Mouse (Mus musculus): ENCODE data around the gene Elmod3. TPM values are rescaled to one million over a fixed set of nuclear protein-coding genes. Genes with fewer than 3 reads are reported as not detected.
"Not testable (repeated sequence)": the region's sequence is repeated elsewhere in the genome, so short reads cannot be mapped to it uniquely, and the experiment has no call there.

Elmod3 gene
- polyA plus RNA-seq, 1 experiment from 2014 or later = 12.3 TPM

GRCm38 (mm10) chr6:72547121-72547520, 51.1 kb downstream of the Elmod3 start:
- 94% methylated on average over 2 of the region's 2 CpGs for WGBS
- no peaks in the 10 kb centered on the region for H3K9me3 ChIP-seq (replicated peaks)

DNA sequence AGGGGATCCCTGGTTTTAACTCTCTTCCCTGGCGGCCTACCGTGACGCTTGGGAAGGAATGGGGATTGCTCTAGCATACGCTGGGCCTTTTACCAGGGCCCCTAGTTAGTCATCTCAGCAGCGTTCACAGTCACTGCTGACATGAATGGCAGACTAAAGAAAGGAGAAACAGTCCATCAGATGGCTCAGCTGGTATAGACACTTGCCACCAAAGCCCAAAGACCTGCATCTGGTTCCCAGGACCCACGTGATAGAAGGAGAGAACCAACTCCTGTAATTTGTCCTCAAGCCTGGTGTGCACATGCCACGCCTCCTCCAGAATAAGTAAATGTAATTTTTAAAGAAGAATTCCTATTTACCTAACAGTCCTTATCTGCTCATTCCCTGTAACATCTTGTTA, 52.8 kb downstream of the Elmod3 start:
- H3K9me3 ChIP-seq (replicated peaks) = no peaks in the 10 kb centered on the region
- H3K27me3 ChIP-seq = no peaks in the 10 kb centered on the region
- H3K9ac ChIP-seq = no peak overlapping the region
- H3K36me3 ChIP-seq = no peaks in the 10 kb centered on the region
- ATAC-seq (replicated peaks; ENCODE audit: insufficient number of reproducible peaks, insufficient read depth, low FRiP score, low read depth) = no peak
- H3K4me2 ChIP-seq = no peak overlapping the region
- peaks cover 18% of the 10 kb centered on the region for H3K4me1 ChIP-seq (replicated peaks)
- H3K4me3 ChIP-seq = no peak overlapping the region
- no peak overlapping the region for H3K27ac ChIP-seq
- WGBS = 66% methylated on average over 7 of the region's 7 CpGs

More at GRCm38 (mm10) chr6:72547121-72547520, 51.1 kb downstream of the Elmod3 start:
- no peak overlapping the region for H3K9ac ChIP-seq
- no peaks in the 10 kb centered on the region for H3K36me3 ChIP-seq
- ATAC-seq (replicated peaks; ENCODE audit: insufficient number of reproducible peaks, insufficient read depth, low FRiP score, low read depth) = no peak
- H3K27me3 ChIP-seq = no peaks in the 10 kb centered on the region
- H3K4me2 ChIP-seq = no peak overlapping the region
- H3K4me3 ChIP-seq = no peak overlapping the region
- H3K27ac ChIP-seq = no peak overlapping the region
- H3K4me1 ChIP-seq (replicated peaks) = peaks cover 22% of the 10 kb centered on the region

GRCm38 (mm10) chr6:72544283-72544987, 53.8 kb downstream of the Elmod3 start, which contains the start of gene Capg:
Gene Capg (plus strand): TSS chr6:72544391.
- no peaks in the 10 kb centered on the region for H3K27me3 ChIP-seq
- peak within 1 kb of the TSS; percentile 67 for H3K4me2 ChIP-seq
- peak within 1 kb of the TSS; percentile 52 for H3K9ac ChIP-seq
- H3K9me3 ChIP-seq (replicated peaks) = no peaks in the 10 kb centered on the region
- ATAC-seq (replicated peaks; ENCODE audit: insufficient number of reproducible peaks, insufficient read depth, low FRiP score, low read depth) = peak; percentile 57; the same call in 1 of the 2 replicates
- WGBS = 6% methylated on average over 23 of the region's 23 CpGs
- no peaks in the 10 kb centered on the region for H3K36me3 ChIP-seq
- H3K4me3 ChIP-seq = peak within 1 kb of the TSS; percentile 50
- H3K4me1 ChIP-seq (replicated peaks) = peaks cover 16% of the 10 kb centered on the region
- H3K27ac ChIP-seq = peak within 1 kb of the TSS; percentile 56

DNA sequence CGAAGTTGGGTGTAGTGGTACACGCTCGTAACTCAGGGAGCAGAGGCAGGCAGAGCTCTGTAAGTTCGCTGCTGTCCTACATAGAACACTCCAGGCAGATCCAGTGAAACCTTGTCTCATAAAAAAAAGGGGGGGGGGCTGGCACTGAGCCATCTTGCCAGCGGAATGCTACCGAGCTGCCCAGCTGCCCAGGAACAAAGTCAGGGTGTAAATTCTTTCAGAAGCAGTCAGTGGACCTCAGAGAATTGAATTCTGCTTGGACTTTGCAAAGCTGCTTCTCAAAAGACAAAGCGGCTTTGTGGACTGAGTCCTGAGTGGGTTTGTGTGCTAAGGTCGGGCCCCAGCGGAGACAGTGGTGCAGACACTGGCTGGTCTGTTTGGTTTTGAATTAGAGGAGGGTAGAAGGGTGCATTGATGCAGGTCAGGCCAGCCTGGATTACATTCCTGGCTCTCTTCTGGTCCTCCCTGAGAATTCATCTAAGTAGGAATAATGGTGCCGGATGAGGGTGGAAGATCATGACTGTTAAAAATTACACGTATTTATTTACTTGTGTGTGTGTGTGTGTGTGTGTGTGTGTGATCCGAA, 54.9 kb downstream of the Elmod3 start:
- H3K4me3 ChIP-seq = no peak overlapping the region
- no peaks in the 10 kb centered on the region for H3K27me3 ChIP-seq
- H3K27ac ChIP-seq = no peak overlapping the region
- H3K9me3 ChIP-seq (replicated peaks) = no peaks in the 10 kb centered on the region
- H3K9ac ChIP-seq = no peak overlapping the region
- peaks cover 20% of the 10 kb centered on the region for H3K4me1 ChIP-seq (replicated peaks)
- no peak for ATAC-seq (replicated peaks; ENCODE audit: insufficient number of reproducible peaks, insufficient read depth, low FRiP score, low read depth)
- no peaks in the 10 kb centered on the region for H3K36me3 ChIP-seq
- WGBS = 74% methylated on average over 12 of the region's 12 CpGs
- H3K4me2 ChIP-seq = no peak overlapping the region

GRCm38 (mm10) chr6:72538562-72539031, 59.6 kb downstream of the Elmod3 start:
- Histone ChIP-seq H3K27me3 (no peaks in the 10 kb centered on the region), H3K9ac (peak overlapping the region; percentile 62), H3K4me1 (replicated peaks) (peaks cover 18% of the 10 kb centered on the region), H3K36me3 (no peaks in the 10 kb centered on the region), H3K27ac (0 out of 2 replicates have a peak overlapping the region, but pooled peaks have one; percentile 28), H3K9me3 (replicated peaks) (no peaks in the 10 kb centered on the region), H3K4me2 (peak overlapping the region; percentile 72), H3K4me3 (peak overlapping the region; percentile 61)
- 2% methylated on average over 16 of the region's 16 CpGs for WGBS
- ATAC-seq (replicated peaks; ENCODE audit: insufficient number of reproducible peaks, insufficient read depth, low FRiP score, low read depth) = peak; percentile 94

DNA sequence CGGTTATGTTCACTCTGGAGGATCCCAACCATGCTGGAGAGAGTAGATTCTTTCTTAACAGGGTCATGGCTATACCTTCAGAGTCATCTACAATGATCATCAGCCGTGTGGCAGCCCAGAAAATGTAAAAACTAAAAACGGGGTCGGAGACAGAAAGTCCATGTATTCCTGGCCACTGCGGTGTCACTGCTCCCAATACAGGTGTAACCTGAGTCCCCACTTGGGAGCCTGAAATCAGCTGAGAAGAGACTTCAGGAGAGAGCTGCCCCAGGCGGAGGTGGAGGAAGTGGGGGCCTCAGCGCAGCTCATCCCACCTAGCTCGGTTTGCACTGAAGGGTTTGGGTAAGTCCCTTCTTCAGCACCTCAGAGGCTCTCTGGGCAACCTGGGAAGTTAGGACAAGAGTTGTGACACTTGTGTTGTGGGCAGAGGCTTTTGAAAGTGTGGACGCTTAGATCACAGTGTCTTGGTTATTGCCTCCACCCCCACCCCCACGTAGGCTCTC, 60.2 kb downstream of the Elmod3 start:
- no peak for ATAC-seq (replicated peaks; ENCODE audit: insufficient number of reproducible peaks, insufficient read depth, low FRiP score, low read depth)
- H3K27ac ChIP-seq = 0 out of 2 replicates have a peak overlapping the region, but pooled peaks have one; percentile 28
- H3K36me3 ChIP-seq = no peaks in the 10 kb centered on the region
- no peaks in the 10 kb centered on the region for H3K27me3 ChIP-seq
- WGBS = 49% methylated on average over 10 of the region's 10 CpGs
- peaks cover 13% of the 10 kb centered on the region for H3K4me1 ChIP-seq (replicated peaks)
- H3K4me2 ChIP-seq = peak overlapping the region; percentile 72
- peak overlapping the region; percentile 62 for H3K9ac ChIP-seq
- no peaks in the 10 kb centered on the region for H3K9me3 ChIP-seq (replicated peaks)
- H3K4me3 ChIP-seq = peak overlapping the region; percentile 61

DNA sequence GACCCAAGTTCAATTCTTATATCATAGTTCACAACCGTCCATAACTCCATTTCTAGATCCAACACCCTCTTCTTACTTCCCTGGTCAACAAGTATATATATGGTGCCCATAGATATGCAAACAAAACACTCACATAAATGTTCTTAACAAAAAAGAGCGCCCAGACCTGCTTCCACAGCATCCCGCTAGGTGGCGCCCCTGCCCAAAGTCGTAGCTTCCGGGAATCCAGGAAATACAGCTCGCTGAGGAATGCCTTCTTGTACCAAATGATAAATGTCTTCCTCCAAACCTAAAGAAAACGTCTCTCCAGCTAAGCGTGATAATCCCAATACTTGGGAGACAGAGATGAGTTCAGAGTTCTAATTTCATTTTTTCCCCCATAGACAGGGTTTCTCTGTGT, 63.0 kb downstream of the Elmod3 start:
- H3K4me3 ChIP-seq = peak overlapping the region; percentile 17; the same call in 1 of the 2 replicates
- no peak overlapping the region for H3K27ac ChIP-seq
- no peaks in the 10 kb centered on the region for H3K36me3 ChIP-seq
- no peak overlapping the region for H3K9ac ChIP-seq
- peak overlapping the region; percentile 54 for H3K4me2 ChIP-seq
- ATAC-seq (replicated peaks; ENCODE audit: insufficient number of reproducible peaks, insufficient read depth, low FRiP score, low read depth) = no peak
- H3K4me1 ChIP-seq (replicated peaks) = peaks cover 13% of the 10 kb centered on the region
- WGBS = 5% methylated on average over 9 of the region's 9 CpGs
- no peaks in the 10 kb centered on the region for H3K27me3 ChIP-seq
- H3K9me3 ChIP-seq (replicated peaks) = no peaks in the 10 kb centered on the region

DNA sequence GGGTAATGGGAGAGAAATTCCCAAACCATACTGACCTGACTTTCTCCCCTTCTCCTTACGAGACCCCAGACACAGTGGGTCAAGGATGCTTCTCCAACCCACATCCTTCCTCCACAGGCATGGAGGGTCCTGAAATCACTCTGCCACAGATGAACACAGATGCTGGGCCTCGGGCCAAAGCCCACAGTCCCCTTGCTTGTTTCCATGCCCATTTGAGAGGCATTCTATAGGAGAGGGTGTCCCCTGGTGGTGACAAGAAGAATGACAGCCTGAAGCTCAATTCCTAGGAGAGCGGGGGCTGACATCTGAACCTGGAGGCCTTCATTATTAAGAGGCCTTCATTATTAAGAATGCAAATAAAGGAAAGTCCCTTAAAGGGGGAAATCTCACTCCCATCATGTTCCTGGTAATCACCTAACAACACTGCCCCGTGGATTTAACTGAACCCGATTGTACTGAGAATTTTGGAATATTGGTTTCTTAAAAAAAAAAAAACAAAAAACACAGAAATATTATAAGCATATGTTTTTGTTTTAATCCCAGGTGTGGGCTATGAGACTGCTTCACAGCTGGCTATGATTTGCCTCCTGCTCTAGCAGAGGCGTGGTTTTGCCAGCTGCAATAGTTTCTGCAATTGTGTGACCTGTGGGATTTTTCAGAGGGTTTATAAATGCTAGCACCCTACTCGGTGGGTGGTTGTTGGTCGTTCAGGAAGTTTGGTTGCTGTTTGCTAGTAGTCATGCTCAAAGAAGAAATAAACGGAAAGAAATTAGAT, 64.0 kb downstream of the Elmod3 start:
- no peak overlapping the region for H3K9ac ChIP-seq
- H3K4me1 ChIP-seq (replicated peaks) = peaks cover 13% of the 10 kb centered on the region
- peak; percentile 43 for ATAC-seq (replicated peaks; ENCODE audit: insufficient number of reproducible peaks, insufficient read depth, low FRiP score, low read depth)
- H3K4me3 ChIP-seq = no peak overlapping the region
- 42% methylated on average over 9 of the region's 9 CpGs for WGBS
- no peaks in the 10 kb centered on the region for H3K36me3 ChIP-seq
- H3K27me3 ChIP-seq = no peaks in the 10 kb centered on the region
- H3K27ac ChIP-seq = no peak overlapping the region
- H3K9me3 ChIP-seq (replicated peaks) = no peaks in the 10 kb centered on the region
- H3K4me2 ChIP-seq = no peak overlapping the region

DNA sequence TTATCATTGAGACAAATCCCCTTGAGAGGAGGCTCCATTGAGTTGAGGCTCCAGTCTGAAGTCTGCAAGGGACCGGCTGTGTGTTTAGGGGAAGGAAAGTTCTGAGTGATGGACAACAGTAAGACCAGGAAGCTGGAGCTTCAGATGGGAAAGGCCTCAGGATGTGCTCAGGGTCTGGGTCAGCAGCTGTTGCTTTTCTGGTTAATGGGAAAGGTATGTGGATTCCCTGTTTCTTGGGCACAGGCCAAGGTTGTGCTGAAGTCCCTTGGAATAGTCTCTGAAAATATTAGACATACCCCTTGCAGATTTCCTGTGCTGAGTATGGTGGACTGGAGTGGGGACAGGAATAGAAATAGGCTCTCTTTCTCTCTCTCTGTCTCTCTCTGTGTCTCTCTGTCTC, 64.7 kb downstream of the Elmod3 start:
- 14% methylated on average over 1 of the region's 1 CpGs for WGBS
- not testable (repeated sequence) for H3K27ac ChIP-seq; H3K9me3 ChIP-seq (replicated peaks); H3K27me3 ChIP-seq; H3K9ac ChIP-seq; H3K36me3 ChIP-seq; H3K4me3 ChIP-seq; H3K4me1 ChIP-seq (replicated peaks); H3K4me2 ChIP-seq
- ATAC-seq (replicated peaks; ENCODE audit: insufficient number of reproducible peaks, insufficient read depth, low FRiP score, low read depth) = peak; percentile 56

DNA sequence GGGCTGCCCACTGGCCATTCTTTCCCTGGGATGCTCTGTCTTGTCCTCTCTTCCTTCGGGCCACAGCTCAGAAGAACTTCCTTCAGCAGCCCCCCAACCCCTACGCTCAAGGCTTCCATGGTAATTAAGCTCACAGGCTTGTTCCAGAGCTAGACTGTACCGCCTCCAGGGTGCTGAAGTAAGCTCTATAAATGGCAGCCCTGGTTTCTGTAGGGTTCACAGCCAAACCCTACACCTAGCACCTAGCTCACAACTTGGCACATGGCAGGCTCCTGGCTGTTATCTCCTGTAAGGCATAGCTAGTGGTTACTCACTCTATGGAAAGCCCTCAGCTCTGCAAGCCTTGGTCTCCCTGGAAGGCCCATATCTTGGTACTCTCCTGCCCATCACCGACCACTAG, 65.6 kb downstream of the Elmod3 start:
- no peak overlapping the region for H3K4me3 ChIP-seq
- 76% methylated on average over 4 of the region's 4 CpGs for WGBS
- no peak for ATAC-seq (replicated peaks; ENCODE audit: insufficient number of reproducible peaks, insufficient read depth, low FRiP score, low read depth)
- H3K9ac ChIP-seq = no peak overlapping the region
- H3K4me1 ChIP-seq (replicated peaks) = peaks cover 4% of the 10 kb centered on the region
- H3K27me3 ChIP-seq = no peaks in the 10 kb centered on the region
- no peaks in the 10 kb centered on the region for H3K36me3 ChIP-seq
- no peaks in the 10 kb centered on the region for H3K9me3 ChIP-seq (replicated peaks)
- no peak overlapping the region for H3K4me2 ChIP-seq
- no peak overlapping the region for H3K27ac ChIP-seq
